Mouse (Mus musculus): ENCODE measurements around the gene Cdk5.
A peak's percentile ranks its signal among the peaks of the same experiment; 100 is the strongest.

Cdk5 gene

DNA sequence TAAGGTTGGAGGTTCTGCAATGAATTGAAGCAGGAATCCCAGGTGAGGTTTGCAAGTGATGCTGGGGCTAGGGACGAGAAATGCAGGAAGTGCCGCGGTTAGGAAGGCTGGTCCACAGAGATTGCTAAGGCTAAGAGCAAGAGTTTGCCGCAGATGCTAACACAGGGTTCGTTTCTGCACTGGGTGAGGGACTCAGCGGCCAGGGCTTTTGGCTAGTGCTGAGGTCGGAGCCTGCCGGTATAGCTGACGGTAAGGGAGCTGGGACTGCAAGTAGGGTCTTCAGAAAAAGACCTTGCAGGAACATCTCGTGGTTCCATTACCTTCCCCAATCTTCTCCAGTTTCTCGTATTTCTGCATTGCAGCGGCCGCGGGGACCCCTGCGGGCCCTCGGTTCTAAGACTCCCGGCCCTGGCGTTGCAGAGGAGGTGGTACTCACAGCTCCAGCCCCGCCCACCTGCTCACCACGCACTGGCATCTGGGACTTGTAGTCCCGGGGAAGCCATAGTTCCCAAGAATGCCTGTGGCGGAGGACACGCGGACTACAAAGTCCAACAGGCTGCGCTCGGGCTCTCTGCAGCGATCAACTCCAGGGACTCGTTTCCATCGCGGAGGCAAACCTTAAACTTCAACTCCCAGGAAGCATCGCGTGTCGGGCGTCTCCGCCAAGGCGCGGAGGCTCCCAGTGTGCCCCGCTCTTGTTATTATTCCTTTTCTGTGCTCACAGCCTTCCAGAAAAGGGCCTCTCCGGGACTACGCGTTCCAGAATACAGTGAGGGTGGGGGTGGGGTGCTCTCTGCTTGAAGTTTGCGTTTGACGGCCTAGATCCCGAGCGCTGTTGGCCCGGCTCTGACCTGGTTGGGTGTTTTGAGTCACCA, at the start of gene Cdk5, which contains the start of gene Slc4a2:
Cdk5 (minus strand) TSS at position 402 of the 875 bp plus-strand sequence.
Slc4a2 (plus strand) TSS at position 709 of the 875 bp plus-strand sequence.
- peak; percentile 98 for DNase-seq (ENCODE audit: low read depth)

DNA sequence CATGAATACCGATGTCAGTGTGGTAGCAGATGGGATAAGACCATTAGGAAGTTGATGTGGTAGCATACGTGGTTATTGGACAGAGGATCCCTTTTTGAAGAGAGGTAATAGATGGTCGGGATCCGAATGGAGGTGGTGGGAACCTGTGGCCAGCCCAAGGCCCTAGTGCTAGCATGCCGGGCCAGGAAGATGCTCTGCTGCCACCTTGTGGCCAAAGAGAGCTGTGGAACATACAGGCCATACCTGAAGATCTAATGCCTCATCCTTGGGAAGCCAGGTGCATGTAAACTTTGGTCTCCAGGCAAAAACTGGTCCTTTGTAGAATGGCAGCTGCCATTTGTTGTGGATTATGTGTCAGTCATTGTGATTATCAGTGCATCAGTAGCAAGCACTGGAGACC, 47.3 kb upstream of the Cdk5 start:
- DNase-seq (ENCODE audit: low read depth), result peak; percentile 88

DNA sequence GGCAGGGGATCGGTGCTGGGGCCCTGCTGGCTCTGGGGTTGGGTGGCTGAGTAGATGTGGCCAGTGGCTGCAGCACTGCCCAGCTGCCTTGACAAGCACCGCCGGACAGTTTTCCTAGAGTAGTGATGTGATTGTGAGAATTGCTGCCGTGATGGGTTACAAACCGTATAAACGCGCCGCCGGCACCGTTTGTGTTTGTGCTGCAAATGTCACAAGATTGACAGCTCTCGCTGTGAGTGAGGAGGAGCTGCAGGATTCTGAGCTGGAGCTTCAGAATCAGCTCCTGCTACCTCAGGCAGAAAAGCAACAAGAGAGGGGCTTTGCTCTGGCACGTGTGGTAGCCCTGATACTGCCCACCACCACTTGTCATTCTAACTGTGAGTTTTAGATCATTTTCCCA, 43.4 kb upstream of the Cdk5 start:
- DNase-seq (ENCODE audit: low read depth), result no peak

DNA sequence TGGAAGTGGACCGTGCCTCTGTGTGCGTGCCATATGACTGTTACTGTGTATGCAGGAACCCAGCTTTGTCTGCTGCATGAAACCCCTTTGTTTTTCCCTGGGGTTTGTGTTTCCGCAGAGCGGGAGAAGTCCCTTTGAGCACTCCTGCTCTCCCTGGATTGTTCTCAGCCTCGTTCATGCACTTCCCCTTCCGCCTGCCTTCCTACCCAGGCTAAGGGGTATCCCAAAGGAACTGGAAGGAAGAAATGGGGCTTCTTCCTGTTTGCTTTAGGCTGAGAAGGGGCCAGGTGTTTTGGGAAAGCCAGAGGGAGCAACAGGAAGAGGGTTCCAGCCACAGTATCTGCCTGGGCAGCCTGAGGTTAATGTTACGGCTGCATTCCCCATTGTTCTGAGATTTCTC, 32.3 kb upstream of the Cdk5 start:
- no peak for DNase-seq (ENCODE audit: low read depth)

DNA sequence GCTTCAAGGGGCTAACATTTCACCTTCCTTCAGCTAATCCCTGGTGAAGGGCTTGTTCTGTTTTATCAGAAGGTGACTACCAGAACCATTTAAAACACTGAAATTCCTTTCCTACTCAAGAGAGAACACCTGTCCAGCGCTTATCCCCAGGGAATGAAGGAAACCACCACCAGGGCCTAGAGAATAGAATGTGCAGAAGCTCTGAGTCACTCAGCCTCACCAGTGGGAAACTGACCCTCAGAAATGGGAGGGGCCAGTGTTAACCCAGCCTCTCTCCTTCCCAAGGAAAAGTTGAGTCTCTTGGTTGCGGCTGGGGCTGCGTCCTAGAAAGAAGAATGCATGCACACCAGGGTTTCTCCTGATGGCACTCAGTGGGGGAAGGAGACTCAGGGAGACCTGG, 31.7 kb upstream of the Cdk5 start:
- no peak for DNase-seq (ENCODE audit: low read depth)

DNA sequence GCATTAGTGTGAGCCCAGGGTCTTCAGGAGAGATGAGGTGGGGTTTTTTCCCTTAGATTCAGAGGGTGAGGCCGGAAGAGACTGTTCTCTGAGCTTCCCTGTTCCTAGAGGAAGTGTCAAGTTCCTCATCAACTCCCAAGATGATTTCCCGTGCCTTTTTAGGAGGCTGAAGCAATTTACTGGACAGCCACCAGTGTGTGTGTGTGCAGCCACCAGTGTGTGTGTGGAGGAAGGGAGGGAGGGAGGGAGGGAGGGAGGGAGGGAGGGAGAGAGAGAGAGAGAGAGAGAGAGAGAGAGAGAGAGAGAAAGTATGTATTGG, 30.6 kb upstream of the Cdk5 start:
- DNase-seq (ENCODE audit: low read depth), result no peak

DNA sequence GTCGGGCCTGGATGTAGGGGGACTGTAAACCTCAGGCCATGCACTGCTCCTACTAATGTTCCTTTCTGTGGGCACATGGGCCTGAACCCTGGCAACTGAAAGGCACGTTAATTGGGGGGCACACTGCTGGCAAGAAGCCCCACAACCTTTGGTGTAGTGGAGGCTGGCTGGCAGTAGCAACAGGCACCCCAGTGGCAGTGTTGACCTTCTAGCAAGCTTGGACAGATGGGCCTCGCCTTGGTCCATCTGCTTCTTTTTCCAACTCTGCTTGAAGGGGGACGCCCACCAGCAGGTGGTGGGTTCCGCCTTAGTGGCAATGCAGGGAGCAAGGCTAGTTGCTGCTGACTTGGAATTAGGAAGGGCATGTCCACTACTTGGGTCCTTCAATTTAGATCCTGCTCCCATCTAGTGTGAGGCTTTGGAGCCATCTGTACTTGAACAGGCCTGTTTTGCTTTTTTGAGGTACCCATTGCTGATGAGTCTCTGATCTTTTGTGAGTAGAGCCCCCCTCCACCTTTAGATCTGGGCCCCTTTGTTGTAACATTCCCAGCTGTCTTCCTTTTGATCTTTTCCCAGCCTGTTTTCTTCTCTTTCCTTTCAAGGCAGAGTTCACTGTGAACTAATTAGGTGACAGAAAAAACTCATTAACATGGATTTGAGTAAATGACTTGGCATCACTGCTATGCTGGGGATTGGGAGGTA, 30.1 kb upstream of the Cdk5 start:
- no peak for DNase-seq (ENCODE audit: low read depth)

DNA sequence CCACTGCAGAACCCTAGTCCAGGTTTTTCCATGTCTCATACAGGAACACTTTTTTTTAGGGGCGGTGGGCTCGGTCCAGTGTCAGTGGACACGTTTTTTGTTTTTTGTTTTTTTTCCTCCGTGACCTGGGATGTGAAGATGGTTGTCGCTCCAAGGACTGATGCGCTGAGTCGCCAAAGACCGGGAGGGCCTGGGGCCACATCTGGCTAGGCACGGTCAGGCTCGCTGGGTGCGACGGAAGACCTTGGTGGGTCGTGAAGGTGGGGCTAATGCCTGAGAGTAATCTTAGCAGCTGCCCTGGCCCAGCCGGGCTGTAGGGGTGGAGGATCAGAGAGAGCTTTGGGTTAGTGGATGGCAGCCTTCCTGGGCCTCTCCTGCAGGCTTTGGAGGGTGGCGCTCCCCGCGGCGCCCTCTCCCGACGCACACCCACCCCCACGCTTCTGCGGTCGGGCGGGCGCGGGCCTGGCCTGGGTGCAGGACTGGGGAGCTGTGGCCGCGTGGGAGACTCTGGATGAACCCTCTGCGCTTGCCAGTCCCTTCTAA, 29.4 kb upstream of the Cdk5 start:
- no peak for DNase-seq (ENCODE audit: low read depth)

DNA sequence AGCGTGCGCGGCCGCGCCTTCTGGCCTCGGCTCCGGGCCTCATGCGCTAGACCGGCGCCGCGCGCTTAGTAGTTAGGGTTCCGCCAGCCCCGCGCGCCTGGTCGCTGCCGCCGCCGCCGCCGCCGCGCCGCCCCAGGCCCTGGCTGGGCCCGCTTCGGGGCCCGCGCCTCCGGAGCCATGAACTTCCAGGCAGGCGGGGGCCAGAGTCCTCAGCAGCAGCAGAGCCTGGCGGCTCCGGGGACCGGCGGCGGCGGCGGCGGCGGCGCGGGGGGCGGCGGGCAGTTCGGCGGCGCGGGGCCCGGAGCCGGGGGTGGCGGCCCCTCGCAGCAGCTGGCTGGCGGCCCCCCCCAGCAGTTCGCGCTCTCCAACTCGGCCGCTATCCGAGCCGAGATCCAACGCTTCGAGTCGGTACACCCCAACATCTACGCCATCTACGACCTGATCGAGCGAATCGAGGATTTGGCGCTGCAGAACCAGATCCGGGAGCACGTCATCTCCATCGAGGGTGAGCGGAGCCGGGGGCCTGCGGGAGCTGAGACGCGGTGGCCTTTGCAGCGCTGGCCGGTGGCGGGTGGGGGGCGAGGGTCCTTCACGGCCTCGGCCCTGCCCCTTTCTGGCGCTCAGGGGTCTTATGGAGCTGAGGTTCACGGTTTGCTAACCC, 28.8 kb upstream of the Cdk5 start, which contains the start of gene Agap3:
Agap3 (plus strand) TSS at position 148 of the 661 bp plus-strand sequence.
- peak; percentile 62 for DNase-seq (ENCODE audit: low read depth)

DNA sequence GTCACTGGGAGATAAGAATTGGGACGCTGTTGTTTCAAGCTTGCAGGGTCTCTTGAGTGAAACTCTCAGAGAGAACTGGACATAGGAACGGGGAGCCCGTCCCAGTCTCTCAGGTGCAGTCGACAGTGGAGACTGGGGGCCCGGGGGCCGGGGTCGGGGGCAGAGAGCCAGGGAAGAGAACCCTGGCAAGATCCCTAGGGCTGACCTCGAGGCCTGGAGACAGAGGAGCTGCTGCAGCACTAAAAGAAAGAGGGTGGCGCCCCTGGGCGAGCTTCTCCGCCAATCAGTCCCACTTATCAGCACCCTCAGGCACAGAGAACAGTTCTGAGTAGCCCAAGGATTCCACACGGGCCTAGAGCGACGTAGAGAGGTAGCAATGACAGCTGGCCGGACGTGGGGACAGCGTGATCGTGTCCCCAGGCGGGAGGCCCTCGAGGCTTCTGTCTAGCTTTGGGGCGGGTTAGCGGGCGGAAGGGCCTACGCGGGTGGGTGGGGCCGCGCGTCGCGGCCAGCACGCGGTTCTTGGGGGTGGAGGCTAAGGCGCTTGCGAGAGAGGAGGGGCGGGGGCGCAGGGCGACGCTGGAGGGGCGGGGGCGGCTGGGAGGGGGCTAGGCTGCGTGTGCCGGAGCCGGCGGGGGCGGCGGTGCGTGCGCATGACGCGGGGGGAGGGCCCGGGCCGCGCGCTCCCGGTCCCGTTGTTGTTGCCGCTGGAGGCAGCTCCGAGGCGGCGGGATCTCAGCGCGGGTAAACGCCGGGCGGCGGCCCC, 28.1 kb upstream of the Cdk5 start:
- peak; percentile 92 for DNase-seq (ENCODE audit: low read depth)

DNA sequence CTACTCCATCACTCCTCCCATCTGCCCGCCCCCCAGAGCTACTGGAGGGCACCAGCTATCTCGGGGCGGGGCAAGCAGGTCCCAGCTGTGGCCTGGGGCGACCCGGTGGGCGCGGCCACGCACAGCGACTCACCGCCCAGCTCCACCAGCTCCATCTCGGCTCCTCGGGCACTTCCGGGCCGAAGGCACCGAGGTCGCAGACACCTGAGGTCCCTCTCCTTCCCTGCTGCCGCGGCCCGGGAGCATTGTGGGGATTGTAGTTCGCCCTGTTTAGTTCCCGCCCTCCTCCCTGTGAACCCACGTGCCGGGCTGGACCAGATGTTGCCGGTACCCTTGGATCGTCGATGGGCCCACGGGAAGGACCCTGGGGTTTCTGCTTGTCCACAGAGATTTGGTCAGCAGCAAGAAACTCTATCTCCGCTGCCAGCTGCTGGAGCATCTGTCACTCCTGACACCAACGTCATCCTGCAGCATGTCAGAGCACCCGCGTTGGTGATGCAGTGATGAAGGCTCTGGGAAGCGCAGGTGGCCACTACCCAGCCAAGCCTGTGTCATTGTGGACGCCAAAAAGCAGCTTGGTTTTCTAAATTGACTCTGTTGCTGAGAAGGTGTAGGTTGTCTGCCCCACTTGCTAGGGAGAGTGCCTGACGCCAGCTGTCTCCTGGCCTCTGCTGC, 24.4 kb upstream of the Cdk5 start, which contains the start of gene Tmub1:
Tmub1 (minus strand) TSS at position 231 of the 675 bp plus-strand sequence.
- peak; percentile 87 for DNase-seq (ENCODE audit: low read depth)

DNA sequence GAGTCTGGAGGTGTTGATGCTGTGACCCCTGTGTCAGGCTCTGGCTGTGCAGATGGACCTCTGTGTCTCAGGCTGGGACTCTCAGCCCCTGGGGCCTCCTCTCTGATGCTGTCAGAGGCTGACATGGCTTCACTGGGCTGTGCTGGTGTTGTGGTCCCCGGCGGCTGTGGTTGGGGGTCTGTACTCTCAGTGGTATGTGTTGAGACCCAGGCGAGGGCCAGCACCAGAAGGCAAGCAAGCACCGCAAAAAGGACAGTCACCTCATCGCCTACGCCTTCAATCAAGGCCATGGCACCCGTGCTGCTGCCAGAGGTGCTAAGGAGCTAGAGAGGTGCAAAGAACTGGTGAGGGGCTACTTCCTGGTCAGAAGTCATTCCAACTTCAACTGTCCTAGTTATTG, 23.3 kb upstream of the Cdk5 start:
- DNase-seq (ENCODE audit: low read depth), result no peak

DNA sequence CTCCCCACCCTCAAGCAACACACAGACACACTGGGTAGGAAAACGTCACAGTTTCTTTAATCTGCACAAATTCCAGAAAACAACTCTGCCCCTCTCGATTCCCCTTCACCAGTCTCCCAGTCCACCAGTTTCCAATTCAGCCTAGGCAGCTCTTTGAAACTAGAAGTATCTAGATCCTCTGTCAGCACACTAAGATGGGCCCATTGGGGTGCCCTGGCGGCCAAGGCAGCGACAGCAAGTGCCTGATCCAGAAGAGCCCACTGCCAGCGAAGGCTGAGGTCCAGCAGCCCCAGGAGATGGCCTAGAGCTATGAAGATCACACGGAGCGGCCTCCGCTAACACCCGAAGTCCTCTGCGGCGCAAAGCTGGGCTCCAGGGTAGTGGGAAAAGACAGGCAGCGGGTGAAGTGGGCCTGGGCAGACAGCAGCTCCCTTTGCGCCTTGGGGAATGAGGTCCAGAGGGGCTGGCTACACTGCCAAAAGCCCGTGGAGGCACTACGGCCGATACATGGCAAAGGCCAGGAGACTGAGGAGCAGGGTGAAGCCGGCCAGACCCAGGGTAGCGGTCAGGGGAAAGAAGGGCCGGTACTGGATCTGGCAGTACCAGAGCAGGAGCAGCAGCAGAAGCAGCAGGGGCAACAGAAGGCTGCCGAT, 22.2 kb upstream of the Cdk5 start:
- DNase-seq (ENCODE audit: low read depth), result no peak

DNA sequence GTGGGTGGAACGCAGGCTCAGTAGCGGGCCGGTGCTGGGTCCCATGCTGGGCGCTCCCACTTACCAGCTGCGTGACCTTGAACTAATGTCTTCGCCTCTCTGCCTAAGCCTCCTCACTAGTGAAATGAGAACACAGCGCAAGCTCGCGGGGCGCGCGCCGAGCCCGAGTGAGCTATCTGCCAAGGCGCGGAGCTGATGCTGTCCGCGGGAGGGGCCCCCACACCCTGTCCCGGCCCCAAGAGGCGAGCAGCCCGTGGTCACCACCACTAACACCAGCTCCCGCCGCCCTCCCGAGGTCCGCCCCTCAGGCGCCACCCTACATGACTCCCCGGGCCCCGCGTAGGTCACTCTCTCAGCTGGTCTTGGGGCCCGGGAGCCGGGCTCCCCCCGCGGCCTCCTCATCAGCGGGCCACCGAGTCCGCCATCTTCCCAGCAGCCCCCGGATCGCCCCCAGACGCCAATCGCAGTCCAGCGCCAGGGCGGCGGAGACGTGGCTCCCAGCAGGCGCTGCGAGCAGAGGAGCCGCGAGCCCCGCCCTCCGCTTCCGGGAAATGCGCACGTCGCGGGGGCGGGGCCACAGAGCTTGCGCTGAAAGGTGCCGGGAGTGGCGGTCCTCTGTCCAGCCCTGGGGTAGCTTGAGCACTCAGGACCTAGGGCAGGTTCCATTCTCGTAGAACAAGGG, 21.6 kb upstream of the Cdk5 start, which contains the start of gene Fastk:
Fastk (minus strand) TSS at position 542 of the 682 bp plus-strand sequence.
- peak; percentile 92 for DNase-seq (ENCODE audit: low read depth)

DNA sequence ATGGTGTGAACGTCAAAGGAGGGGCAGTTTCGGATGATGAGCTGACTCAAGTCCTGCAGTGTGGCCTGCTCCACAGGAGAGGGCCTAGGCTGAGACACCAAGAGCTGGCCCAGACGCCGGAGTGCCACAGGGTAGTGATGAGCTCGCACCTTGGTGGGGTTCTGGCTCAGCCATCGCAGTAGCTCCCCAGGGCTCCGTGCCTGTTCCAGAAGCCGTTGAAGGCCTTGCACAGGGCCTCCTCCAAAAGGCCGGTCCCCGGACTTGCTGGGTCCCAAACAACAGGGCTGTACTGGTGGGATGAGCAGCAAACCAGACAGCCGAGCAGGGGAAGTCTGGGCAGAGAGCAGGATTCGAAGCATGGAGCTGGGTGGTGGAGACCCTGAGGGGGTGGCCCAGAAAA, 20.6 kb upstream of the Cdk5 start:
- no peak for DNase-seq (ENCODE audit: low read depth)

DNA sequence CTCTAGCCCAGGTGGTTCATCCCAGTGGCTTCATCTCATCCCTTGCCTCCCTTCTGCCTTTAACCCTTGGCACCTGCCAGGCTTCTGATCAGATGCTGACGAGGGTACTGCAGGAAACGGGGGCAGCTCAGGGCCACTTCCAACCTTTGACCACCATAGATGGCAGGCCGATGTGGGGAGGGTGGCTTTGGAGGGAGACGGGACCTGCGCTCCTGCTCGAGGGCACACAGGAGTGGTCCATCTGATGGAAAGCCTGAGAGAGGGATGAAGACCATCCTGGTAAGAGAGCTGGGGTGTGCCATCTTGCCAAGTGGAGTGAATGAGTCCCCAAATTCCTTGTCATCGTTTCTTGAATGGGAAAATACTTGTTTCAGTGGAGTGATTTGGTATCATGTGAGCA, 19.9 kb upstream of the Cdk5 start:
- no peak for DNase-seq (ENCODE audit: low read depth)

DNA sequence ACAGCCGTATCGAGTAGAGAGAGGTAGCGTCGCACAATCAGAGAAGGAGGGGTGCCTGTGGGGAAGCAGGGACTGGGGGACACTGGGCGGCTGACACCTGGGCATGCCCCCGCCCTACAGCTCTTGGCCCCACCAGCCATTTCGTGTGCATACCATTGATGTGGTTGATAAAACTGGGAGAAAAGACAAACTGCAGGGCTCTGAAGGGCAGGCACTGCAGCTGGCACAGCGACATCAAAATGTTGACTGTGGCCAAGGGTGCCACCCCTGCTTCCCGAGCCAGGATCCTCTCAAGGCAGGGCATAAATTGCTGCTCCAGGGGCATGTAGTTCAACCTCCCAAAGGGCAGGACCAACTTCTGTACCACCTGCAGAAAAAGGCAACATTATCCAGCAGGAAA, 18.7 kb upstream of the Cdk5 start:
- DNase-seq (ENCODE audit: low read depth), result no peak

DNA sequence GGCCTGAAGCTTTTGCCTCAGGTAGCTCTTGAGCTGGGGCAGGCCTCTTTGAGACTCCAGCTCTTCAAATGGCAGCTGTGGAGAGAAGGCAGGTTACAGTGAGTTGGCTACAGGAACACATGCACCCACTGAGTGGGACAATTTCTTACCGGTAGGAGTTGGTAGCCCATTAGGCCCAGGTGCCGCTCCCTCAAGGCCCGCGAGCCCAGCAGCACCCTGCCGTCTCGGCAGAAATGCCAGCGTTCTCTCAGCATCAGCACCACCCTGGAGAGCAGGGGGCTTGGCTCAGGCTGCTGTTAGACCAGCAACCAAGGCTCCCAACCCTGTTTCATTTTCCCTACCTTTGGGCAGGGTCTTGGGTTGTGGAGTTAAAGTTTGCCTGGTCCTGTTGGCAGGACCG, 17.9 kb upstream of the Cdk5 start:
- DNase-seq (ENCODE audit: low read depth), result no peak

DNA sequence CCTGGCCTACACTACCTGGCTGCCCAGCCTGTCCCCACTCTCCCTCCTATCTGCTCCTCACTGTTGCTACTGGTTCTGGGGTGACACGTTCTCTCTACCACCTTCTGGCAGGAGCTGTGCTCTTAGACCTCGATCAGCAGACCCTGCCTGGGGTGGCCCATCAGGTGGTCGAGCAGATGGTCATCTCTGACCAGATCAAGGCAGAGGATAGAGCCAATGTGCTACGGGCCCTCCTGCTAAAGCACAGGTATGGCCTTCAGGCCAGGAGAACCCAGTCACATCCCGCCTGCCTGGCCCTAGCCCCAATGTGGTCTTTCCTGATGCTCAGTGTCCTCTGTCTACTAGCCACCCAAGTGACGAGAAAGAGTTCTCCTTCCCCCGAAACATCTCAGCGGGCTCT, 10.7 kb upstream of the Cdk5 start:
- DNase-seq (ENCODE audit: low read depth), result no peak

DNA sequence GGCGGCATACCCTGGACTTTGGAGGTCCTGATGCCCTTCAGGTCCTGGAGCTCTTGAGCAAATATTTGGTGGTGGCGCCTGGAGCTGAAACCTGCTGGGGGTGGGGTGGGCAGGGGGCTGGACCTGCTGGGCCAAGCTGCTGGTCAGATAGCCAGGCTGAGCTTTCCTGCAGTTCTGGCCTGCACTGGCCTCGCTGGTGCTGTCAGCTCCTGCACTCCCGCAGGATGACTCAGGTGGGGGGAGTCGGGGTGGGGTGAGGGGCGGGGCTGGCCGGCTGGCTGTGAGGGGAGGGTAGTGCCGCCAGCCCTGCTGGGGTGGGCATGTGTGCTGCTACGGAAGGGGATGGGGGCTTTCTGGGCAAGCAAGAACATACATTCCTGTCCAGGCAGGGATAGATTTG, 5.3 kb upstream of the Cdk5 start:
- DNase-seq (ENCODE audit: low read depth), result no peak

Data from naive thymus-derived CD4-positive, alpha-beta T cell, adult 2 months (primary cell).